Mouse (Mus musculus): ENCODE data around the gene Olfr653. TPM values are rescaled to one million over a fixed set of nuclear protein-coding genes. Genes with fewer than 3 reads are reported as not detected.

The Olfr653 gene
- polyA plus RNA-seq (2014; fragmentation: Illumina TruSeq; extraction: RNeasy Lipid Tissue Mini Kit (QIAGEN cat#74804); ENCODE audit: low read depth, low replicate concordance): not detected

DNA sequence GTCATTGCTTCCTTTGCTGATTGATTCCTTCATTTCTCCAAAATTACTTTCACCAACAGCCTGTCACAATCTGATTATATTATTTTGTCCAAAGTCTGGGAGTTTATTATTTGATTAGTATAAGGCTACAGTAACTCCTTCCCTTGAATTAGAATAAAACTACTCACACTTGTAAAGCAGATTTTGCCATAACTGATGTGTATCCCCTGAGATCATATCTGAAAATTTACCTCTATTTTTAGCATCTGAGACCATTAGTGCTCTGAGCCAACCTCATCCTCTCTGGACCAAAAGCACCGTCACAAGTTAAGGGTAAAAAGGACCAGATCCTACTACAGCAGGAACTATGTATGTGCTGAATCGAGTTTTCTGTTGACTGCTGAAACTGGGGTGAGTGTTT, at the start of gene Olfr653:
Olfr653 (plus strand) TSS at position 301 of the 400 bp plus-strand sequence.

DNA sequence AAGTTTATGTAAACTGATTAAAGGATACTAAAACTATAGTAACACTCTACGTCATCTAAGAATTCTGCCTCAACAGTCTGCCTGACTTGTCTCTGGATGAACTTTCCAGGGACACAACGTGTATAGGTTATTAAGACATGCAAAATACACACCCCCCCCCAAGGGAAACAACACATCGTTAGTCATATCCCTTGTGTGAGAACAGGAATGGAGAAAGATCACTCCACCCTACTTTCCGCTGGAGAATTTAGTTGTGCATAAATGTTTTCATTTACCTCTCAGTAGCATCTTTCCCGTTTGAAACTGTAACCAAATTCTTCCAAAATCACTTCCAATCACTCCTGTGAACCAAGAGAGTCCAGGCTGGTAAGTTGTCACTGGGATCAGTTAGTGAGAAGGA, 27.3 kb upstream of the Olfr653 start, which contains the start of gene Olfr651:
Olfr651 (plus strand) TSS at position 301 of the 400 bp plus-strand sequence.

DNA sequence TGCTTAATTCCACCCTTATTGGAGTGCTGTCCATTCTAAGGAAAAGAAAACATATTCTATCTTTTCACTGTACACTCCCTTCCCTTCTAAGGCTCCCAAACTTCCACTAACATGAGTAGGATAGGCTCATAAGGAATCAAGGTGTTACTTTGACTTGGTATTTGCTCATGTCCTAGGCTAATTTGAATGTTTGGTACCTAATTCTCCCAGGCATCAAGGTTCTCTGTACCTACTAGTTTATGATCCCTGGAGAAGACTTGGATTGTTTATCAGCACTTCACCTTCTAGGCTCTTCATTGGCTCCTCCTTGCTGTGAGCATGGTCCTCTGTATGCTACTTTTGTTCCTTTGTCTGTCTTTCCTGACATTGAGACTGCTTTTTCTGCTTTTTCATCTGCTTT, 16.5 kb upstream of the Olfr653 start, which contains the start of gene Olfr652:
Olfr652 (plus strand) TSS at position 301 of the 400 bp plus-strand sequence.

DNA sequence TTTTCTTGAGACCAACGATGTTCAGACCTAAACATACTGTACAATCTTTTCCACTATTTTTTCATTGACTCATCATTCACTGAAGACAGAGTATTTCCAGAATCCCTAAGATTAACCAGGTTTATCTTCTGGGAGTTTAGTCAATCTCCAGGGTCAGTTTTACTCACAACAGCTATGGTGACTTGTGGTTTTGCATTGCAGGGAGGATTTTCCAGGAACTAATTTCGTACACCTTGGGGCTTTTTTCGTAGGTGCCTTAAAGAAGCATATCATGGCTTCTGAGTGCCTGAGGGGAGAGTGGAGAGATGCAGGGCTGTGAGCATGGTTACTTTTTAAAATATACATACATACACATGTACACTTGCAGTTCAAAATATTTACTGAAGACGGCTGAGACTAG, 9.6 kb downstream of the Olfr653 start, which contains the start of gene Olfr654:
Olfr654 (plus strand) TSS at position 301 of the 400 bp plus-strand sequence.

DNA sequence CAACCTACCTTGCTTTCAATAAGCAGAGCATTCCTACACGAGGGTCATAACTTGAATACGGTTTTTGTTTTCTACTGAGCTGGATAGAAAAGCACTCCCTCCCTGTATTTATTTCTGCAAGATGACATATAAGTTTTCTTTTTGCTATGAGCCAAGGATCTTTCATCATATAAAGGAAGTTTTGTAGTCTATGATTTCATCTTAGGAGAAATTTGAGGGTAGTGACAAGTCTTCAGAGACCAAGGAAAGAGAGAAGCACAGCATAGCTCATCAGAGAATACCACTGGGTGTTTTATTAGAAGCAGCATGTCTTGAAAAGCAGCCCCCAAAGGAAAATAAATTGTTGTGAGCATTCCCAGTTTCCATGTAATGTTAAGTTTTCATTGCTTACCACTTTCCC, 24.6 kb downstream of the Olfr653 start, which contains the start of gene Olfr655:
Olfr655 (minus strand) TSS at position 101 of the 400 bp plus-strand sequence.

DNA sequence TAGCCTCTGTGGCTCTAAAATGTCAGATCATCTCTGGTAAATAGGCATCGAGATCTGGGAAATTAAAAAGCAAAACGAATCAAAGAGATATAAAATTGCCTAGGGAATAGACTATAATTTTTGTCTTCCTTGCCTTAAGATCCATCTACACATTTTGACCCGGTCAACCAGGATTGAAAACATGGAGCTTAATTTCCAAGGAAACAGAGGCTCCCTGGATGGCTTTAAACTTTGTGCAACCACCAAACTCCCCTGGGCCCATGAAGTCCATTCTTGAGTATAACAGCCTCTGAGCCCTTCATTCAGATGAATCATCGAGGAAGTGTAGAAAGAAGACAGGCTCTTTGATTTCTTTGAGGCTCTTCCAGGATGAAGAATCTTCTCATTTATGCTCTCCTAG, 36.5 kb downstream of the Olfr653 start, which contains the start of gene Olfr656:
Olfr656 (plus strand) TSS at position 301 of the 400 bp plus-strand sequence.

DNA sequence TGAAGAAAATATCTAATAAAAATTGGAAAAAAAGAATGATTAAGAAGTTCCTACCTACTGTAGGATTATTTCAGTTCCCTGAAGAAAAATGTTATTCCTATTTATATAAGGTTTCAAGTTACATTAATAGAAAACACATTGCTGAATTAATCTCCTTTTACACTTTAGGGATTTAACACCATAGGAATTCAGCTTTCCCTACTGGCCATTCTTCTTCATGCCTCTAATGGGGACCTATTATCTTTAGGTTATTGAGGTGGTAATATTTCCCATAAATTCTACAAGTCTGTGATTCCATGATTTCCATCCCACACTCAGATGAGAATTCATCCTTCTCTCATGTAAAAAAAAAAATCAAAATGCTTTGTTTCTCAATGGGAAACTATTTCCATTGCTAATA, 47.4 kb downstream of the Olfr653 start, which contains the start of gene Olfr657:
Olfr657 (plus strand) TSS at position 301 of the 400 bp plus-strand sequence.

Other genes starting within 250 kb of the Olfr653 start
- gene Trim34b, start 247.8 kb upstream of the Olfr653 start, polyA plus RNA-seq (2014; fragmentation: Illumina TruSeq; extraction: RNeasy Lipid Tissue Mini Kit (QIAGEN cat#74804); ENCODE audit: low read depth, low replicate concordance): 0.32 TPM
- 13.9 TPM for gene Trim12c, start 224.0 kb upstream of the Olfr653 start, polyA plus RNA-seq (2014; fragmentation: Illumina TruSeq; extraction: RNeasy Lipid Tissue Mini Kit (QIAGEN cat#74804); ENCODE audit: low read depth, low replicate concordance)
- gene Trim30b, start 207.4 kb upstream of the Olfr653 start, polyA plus RNA-seq (2014; fragmentation: Illumina TruSeq; extraction: RNeasy Lipid Tissue Mini Kit (QIAGEN cat#74804); ENCODE audit: low read depth, low replicate concordance): 0.12 TPM
- gene Trim30c, start 176.5 kb upstream of the Olfr653 start, polyA plus RNA-seq (2014; fragmentation: Illumina TruSeq; extraction: RNeasy Lipid Tissue Mini Kit (QIAGEN cat#74804); ENCODE audit: low read depth, low replicate concordance): not detected
- gene Trim30a, start 112.1 kb upstream of the Olfr653 start, polyA plus RNA-seq (2014; fragmentation: Illumina TruSeq; extraction: RNeasy Lipid Tissue Mini Kit (QIAGEN cat#74804); ENCODE audit: low read depth, low replicate concordance): 12.9 TPM
- gene Trim30d, start 69.5 kb upstream of the Olfr653 start, polyA plus RNA-seq (2014; fragmentation: Illumina TruSeq; extraction: RNeasy Lipid Tissue Mini Kit (QIAGEN cat#74804); ENCODE audit: low read depth, low replicate concordance): 5.3 TPM
- gene Olfr651, start 27.2 kb upstream of the Olfr653 start, polyA plus RNA-seq (2014; fragmentation: Illumina TruSeq; extraction: RNeasy Lipid Tissue Mini Kit (QIAGEN cat#74804); ENCODE audit: low read depth, low replicate concordance): not detected
- not detected for gene Olfr652, start 16.4 kb upstream of the Olfr653 start, polyA plus RNA-seq (2014; fragmentation: Illumina TruSeq; extraction: RNeasy Lipid Tissue Mini Kit (QIAGEN cat#74804); ENCODE audit: low read depth, low replicate concordance)
- gene Olfr654, start 9.7 kb downstream of the Olfr653 start, polyA plus RNA-seq (2014; fragmentation: Illumina TruSeq; extraction: RNeasy Lipid Tissue Mini Kit (QIAGEN cat#74804); ENCODE audit: low read depth, low replicate concordance): not detected
- gene Olfr655, start 24.5 kb downstream of the Olfr653 start, polyA plus RNA-seq (2014; fragmentation: Illumina TruSeq; extraction: RNeasy Lipid Tissue Mini Kit (QIAGEN cat#74804); ENCODE audit: low read depth, low replicate concordance): not detected
- gene Olfr656, start 36.6 kb downstream of the Olfr653 start, polyA plus RNA-seq (2014; fragmentation: Illumina TruSeq; extraction: RNeasy Lipid Tissue Mini Kit (QIAGEN cat#74804); ENCODE audit: low read depth, low replicate concordance): not detected
- not detected for gene Olfr657, start 47.5 kb downstream of the Olfr653 start, polyA plus RNA-seq (2014; fragmentation: Illumina TruSeq; extraction: RNeasy Lipid Tissue Mini Kit (QIAGEN cat#74804); ENCODE audit: low read depth, low replicate concordance)
- gene Olfr658, start 70.0 kb downstream of the Olfr653 start, polyA plus RNA-seq (2014; fragmentation: Illumina TruSeq; extraction: RNeasy Lipid Tissue Mini Kit (QIAGEN cat#74804); ENCODE audit: low read depth, low replicate concordance): not detected
- gene Olfr659, start 89.4 kb downstream of the Olfr653 start, polyA plus RNA-seq (2014; fragmentation: Illumina TruSeq; extraction: RNeasy Lipid Tissue Mini Kit (QIAGEN cat#74804); ENCODE audit: low read depth, low replicate concordance): not detected
- not detected for gene Olfr661, start 109.2 kb downstream of the Olfr653 start, polyA plus RNA-seq (2014; fragmentation: Illumina TruSeq; extraction: RNeasy Lipid Tissue Mini Kit (QIAGEN cat#74804); ENCODE audit: low read depth, low replicate concordance)
- not detected for gene Usp17le, start 200.2 kb downstream of the Olfr653 start, polyA plus RNA-seq (2014; fragmentation: Illumina TruSeq; extraction: RNeasy Lipid Tissue Mini Kit (QIAGEN cat#74804); ENCODE audit: low read depth, low replicate concordance)